Mouse (Mus musculus) limb, embryonic 14.5 days (tissue): ENCODE results near the gene Tet3. TPM values are rescaled to one million over a fixed set of nuclear protein-coding genes. Genes with fewer than 3 reads are reported as not detected.
A peak's percentile ranks its signal among the peaks of the same experiment; 100 is the strongest.

Experiments used
- ATAC-seq: fragments of 200-750 bp; cut with Nextera tagmentation; 2 replicates; pipeline ENCODE4 v1.8.0; 2017; ENCODE audit warnings: low read depth, moderate number of reproducible peaks, moderate TSS enrichment; ENCODE audit not compliant: low FRiP score
- DNase-seq: peaks from one replicate; pipeline ENCODE4 v3.0.0-alpha.2; 2015; ENCODE audit warnings: low spot score
- H3K27ac ChIP-seq: fragments of 300-500 bp; sonication (generic); replicated peaks from 2 replicates; pipeline ENCODE4 v1.5.1; 2014; ENCODE audit warnings: low read depth, mild to moderate bottlenecking, low read length, moderate library complexity, mixed read lengths
- H3K27me3 ChIP-seq: fragments of 300-500 bp; sonication (generic); 2 replicates; pipeline ENCODE4 v1.6.1; 2014; ENCODE audit warnings: low read length, mixed read lengths; ENCODE audit not compliant: control insufficient read depth, insufficient read depth
- H3K36me3 ChIP-seq: fragments of 300-500 bp; sonication (generic); 2 replicates; pipeline ENCODE4 v1.6.1; 2014; ENCODE audit warnings: mild to moderate bottlenecking, low read length, moderate library complexity, mixed read lengths; ENCODE audit not compliant: control insufficient read depth, insufficient read depth
- H3K4me1 ChIP-seq: fragments of 300-500 bp; sonication (generic); 2 replicates; pipeline ENCODE4 v1.6.1; 2014; ENCODE audit warnings: antibody characterized with exemption, low read length, mixed read lengths; ENCODE audit not compliant: control insufficient read depth, insufficient read depth
- H3K4me2 ChIP-seq: fragments of 300-500 bp; sonication (generic); replicated peaks from 2 replicates; pipeline ENCODE4 v1.6.1; 2014; ENCODE audit warnings: low read depth, mild to moderate bottlenecking, low read length, moderate library complexity; ENCODE audit not compliant: severe bottlenecking
- H3K4me3 ChIP-seq: fragments of 300-500 bp; sonication (generic); replicated peaks from 2 replicates; pipeline ENCODE4 v1.5.1; 2014; ENCODE audit warnings: low read length
- H3K9ac ChIP-seq: fragments of 300-500 bp; sonication (generic); 2 replicates; pipeline ENCODE4 v1.6.1; 2014; ENCODE audit warnings: mild to moderate bottlenecking, low read depth, low read length, moderate library complexity; ENCODE audit not compliant: severe bottlenecking
- H3K9me3 ChIP-seq: fragments of 300-500 bp; sonication (generic); 2 replicates; pipeline ENCODE4 v1.6.1; 2016; ENCODE audit warnings: low read length; ENCODE audit not compliant: control insufficient read depth
- POLR2A ChIP-seq: fragments of 200-500 bp; IDR thresholded peaks from 2 replicates; pipeline ENCODE4 v1.8.0; 2012; ENCODE audit warnings: inconsistent platforms, mild to moderate bottlenecking, moderate library complexity, borderline replicate concordance; ENCODE audit not compliant: insufficient read depth, insufficient read length; ENCODE audit errors: extremely low read depth
- WGBS: fragments of 180-500 bp; shearing (Covaris S2); extraction: QIAGEN DNeasy Blood & Tissue Kit; methylation state at CpG from one replicate; pipeline ENCODE4 v1.1.7; 2014; 5-methylcytosine and 5-hydroxymethylcytosine counted together
- polyA plus RNA-seq, 2 experiments: library from polyadenylated mRNA; depleted of rRNA in 1 of 2; stranded (reverse) in 1 of 2; unstranded in 1 of 2; fragments of >200 nt; fragmentation: Nextera tagmentation in 1 of 2; extraction: Ambion mirVana in 1 of 2; gene quantifications; 2 replicates each; pipeline versions ENCODE4 v1.2.1 to v1.2.3; 2012 to 2014

Gene Tet3
- polyA plus RNA-seq, 2 experiments: 21.1 to 44.3 TPM

DNA sequence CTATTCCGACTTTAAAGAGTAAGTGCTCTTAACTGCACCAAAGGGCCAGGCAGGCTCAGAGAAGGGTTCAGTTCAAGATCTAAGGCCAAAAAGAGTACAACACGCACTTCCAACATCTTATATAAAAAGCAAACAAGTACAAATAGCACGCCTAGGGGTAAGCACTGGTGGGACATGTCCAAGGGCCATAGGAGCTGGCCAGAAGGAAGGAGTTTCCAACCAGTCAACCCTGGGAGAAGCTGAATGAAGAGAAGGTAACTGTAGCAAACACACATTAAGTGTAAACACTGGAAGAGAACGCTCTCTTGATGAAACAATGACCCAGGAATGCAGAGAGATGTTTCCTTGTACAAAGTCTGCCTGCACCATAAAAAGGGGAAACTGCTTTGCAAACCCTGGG, 64.8 kb downstream of the Tet3 start:
- Histone ChIP-seq H3K4me1 (peaks cover 7% of the 10 kb centered on the region; the same call in 1 of the 2 replicates), H3K9me3 (no peaks in the 10 kb centered on the region), H3K27ac (no peak overlapping the region), H3K36me3 (peaks cover 76% of the 10 kb centered on the region), H3K27me3 (no peaks in the 10 kb centered on the region), H3K4me2 (no peak overlapping the region), H3K4me3 (no peak overlapping the region), H3K9ac (no peak overlapping the region)
- TF ChIP-seq POLR2A: no peak
- no peak for ATAC-seq
- 95% methylated on average over 4 of the region's 4 CpGs for WGBS
- no peak for DNase-seq

DNA sequence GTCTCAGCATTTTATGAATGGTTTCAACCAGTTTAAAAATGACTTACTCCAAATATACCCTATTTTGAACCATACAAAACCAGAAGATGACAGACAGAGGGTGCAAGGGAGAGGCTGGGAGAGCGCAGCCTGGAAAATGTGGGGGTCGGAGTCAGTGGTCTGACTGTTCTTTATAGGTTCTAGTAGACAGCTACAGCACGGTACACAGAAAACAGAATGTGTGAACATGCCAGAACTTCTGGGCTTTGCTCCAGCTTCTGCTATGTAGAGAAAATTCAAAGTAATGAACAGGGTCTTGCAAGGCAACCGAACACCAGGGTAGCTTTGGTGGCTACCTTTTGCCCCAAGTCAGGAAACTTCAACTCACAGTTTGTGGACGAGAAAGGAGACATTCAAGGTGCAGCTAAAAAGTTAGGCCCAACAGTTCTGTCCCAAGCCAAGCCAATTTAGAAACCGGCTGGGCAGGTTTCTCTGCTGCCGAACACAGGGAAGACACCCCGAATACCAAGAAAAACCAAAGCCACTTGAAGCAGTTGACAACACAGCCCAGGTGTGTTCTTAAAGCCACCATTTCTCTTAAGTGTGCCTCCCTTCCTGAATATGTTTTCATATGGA, 66.6 kb downstream of the Tet3 start:
- peak; percentile 47 for DNase-seq
- Histone ChIP-seq H3K27me3 (no peaks in the 10 kb centered on the region), H3K9ac (no peak overlapping the region), H3K4me2 (no peak overlapping the region), H3K4me1 (peaks cover 7% of the 10 kb centered on the region; the same call in 1 of the 2 replicates), H3K36me3 (peaks cover 72% of the 10 kb centered on the region), H3K9me3 (no peaks in the 10 kb centered on the region), H3K4me3 (no peak overlapping the region), H3K27ac (peak overlapping the region; percentile 6; the same call in 1 of the 2 replicates)
- TF ChIP-seq POLR2A: no peak
- 67% methylated on average over 8 of the region's 8 CpGs for WGBS
- ATAC-seq: no peak

DNA sequence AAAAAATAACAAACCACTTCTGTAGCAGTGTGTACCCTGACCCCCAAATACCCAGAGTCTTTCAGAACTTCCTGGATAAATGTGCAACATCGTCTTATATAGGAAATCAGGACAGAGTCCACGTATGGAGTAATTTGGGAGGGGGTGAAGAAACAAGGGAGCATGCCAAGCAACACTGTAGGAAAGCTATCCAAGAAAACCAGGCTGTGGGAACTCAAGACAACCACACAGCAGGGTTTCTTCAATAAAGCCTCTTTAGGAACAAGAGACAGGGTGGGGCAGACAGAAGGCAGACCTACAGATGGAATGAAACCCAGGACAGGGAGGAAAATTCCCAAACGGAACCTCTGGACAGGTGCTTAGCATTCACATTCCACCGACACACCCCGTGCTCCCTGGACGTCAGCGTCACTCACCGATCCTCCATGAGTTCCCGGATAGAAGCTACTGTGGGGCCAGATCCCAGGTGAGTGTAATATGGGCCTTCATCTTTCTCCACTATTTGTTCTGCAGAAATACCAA, 73.3 kb downstream of the Tet3 start:
- Histone ChIP-seq H3K36me3 (peaks cover 74% of the 10 kb centered on the region), H3K9ac (no peak overlapping the region), H3K27me3 (no peaks in the 10 kb centered on the region), H3K27ac (no peak overlapping the region), H3K9me3 (no peaks in the 10 kb centered on the region), H3K4me1 (no peaks in the 10 kb centered on the region), H3K4me3 (no peak overlapping the region), H3K4me2 (no peak overlapping the region)
- ATAC-seq (no peak), DNase-seq (no peak)
- TF ChIP-seq POLR2A: no peak
- 88% methylated on average over 9 of the region's 9 CpGs for WGBS

DNA sequence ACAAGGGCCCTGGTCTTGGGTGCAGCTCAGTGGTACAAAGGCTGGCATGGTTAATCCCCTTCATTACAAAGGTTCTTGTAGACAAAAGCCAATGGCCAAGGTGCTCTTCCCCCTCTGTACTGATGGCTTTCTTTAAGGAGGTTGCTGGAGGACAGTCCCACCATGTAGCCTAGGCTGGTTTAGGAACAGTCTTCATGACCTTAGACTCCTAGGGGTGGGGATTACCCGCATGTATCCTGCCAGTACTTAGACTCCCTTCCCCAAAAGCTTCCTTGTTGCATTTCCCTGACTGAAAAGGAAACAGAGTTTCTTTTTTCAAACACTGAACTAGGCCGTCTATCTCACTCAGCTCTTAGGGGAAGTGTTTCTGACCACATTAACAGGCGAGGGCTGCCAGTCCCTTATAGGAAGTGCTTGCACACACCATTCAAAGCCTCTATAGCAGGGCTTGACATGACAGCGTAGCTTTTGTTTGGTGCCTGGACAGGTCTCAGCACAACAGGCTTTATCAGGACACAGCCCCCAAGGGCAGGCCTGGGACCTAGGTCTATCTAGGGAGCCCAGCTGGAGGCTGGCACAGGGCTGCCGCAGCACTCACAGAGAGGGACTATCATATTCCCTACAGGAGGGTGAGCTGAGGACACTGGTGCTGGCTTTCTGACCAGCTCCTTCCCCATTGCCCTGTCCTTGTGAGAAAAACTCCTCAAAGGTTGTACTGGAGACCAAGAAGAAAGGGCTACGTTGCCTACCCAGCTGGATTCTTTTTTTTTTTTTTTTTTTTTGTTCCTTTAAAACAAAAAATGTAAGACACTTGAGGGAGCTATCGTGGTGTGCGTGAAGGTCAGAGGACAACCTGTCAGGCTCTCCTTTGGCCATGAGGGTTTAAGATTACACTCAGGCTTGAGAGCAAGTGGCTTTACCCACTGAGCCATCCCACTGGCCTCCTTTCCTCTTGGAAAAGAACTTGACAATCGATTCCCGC, 77.1 kb downstream of the Tet3 start:
- no peak for DNase-seq
- H3K36me3 ChIP-seq: peaks cover 93% of the 10 kb centered on the region
- no peak for TF ChIP-seq POLR2A
- ATAC-seq: no peak
- whole genome bisulfite sequencing: 88% methylated on average over 10 of the region's 10 CpGs
- no peaks in the 10 kb centered on the region for H3K4me1 ChIP-seq
- no peaks in the 10 kb centered on the region for H3K9me3 ChIP-seq
- no peak overlapping the region for H3K4me3 ChIP-seq
- no peak overlapping the region for H3K4me2 ChIP-seq
- no peak overlapping the region for H3K9ac ChIP-seq
- no peaks in the 10 kb centered on the region for H3K27me3 ChIP-seq
- no peak overlapping the region for H3K27ac ChIP-seq

DNA sequence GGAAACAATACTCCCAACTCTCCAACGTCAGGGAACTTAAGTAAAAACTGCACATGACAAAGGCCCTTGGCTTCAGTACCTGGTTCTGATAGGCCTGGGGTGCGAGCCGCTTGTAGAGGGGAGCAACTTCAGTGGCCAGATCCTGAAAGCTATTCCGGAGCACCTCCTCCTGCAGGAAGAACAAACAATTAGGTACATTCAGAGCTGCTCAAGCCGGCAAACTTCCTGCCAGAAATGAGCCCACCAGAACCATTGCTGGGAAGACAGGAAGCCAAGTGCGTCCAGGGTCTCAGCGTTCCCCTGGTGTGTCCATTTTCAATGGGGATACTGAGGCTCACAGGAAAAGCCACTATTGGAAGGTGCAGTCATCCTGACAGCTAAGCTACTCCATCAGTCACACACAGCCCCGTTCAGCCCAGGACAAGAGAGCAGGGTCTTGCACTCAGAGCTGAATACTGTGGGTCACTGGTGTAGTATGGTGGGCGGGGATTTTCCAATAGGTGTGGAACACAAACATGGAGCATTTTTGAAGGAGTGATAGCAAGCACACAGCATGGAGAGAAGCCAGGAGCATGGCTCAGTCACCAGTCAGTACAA, 85.1 kb downstream of the Tet3 start:
- Histone ChIP-seq H3K4me3 (no peak overlapping the region), H3K27me3 (no peaks in the 10 kb centered on the region), H3K9me3 (no peaks in the 10 kb centered on the region), H3K36me3 (peaks cover 99% of the 10 kb centered on the region), H3K4me2 (no peak overlapping the region), H3K27ac (no peak overlapping the region), H3K9ac (no peak overlapping the region), H3K4me1 (no peaks in the 10 kb centered on the region)
- ATAC-seq: no peak
- no peak for DNase-seq
- WGBS: 90% methylated on average over 9 of the region's 9 CpGs
- TF ChIP-seq POLR2A: no peak
